Mouse (Mus musculus): ENCODE measurements around the gene Enoph1.

GRCm38 (mm10) chr5:100091602-100092001, 51.8 kb downstream of the Enoph1 start:
- TF ChIP-seq CTCF (IDR thresholded peaks at IDR 0.05) (no peak), EP300 (IDR thresholded peaks at IDR 0.05) (no peak)
